Mouse (Mus musculus): ENCODE measurements around the gene Olfr263.

DNA sequence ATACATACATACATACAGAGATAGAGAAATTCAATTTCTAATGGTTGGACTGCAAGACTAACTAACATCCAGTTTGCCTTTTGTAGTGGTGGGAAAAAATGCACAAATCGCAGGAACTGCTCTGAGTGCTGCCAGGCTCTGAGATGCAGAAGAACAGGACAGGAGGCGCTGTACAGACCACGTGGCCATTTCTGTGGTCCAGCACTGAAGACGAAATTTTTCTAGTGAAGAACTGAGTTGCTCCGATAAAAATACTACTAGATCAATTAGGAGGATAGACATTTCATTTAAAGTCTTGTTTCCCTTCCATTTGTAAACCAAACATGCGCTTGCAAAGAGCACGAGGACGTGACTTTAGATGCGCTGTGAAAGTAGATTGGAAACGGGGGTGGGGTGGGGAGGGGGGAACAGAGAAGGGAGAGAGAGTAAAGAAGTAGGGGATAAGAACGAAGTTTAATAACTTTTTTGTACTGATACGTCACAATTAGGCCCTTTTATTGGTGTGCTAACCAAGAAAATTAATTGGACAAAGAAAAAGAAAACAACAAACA lies 42.2 kb downstream of the Olfr263 start:
- no peak for TF ChIP-seq POLR2A (IDR thresholded peaks at IDR 0.05; ENCODE audit: borderline replicate concordance, insufficient read depth, low read length)
- no peak; the same call in 1 of the 2 replicates for TF ChIP-seq CTCF (IDR thresholded peaks at IDR 0.05; ENCODE audit: borderline replicate concordance, insufficient read depth, low read depth, low read length)
